Mouse (Mus musculus): ENCODE measurements at regions not wholly inside any gene's neighbourhood (a gene's known extent, or its start where the extent isn't known, plus 50 kb on each side); places are given as distances from the start of the nearest gene placed in this dataset.

DNA sequence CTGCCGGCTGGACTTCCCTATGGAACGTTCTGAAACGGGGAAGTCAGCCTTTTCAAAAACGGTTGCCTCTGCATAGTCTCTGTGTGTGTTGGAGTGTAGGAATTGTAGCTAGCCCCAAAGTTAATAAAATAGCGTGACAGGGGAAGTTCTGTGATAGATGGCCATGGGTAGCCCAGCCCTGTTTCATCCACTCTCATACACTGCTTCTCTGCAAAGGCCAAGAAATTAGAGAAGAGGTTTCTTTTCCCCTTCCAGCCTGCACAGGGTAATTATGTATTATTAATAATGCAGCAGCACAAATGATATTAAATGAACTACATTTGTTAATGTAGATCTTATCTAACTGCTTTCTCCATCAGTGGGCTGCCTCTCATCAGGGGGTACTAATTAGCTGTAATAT is 311.4 kb downstream of the Ttll7 start:
- TF ChIP-seq CTCF (IDR thresholded peaks at IDR 0.05; ENCODE audit: low read depth) (no peak), EP300 (optimal IDR thresholded peaks at IDR 0.05) (no peak)
